Mouse (Mus musculus): ENCODE data around the gene Sphk2. TPM values are rescaled to one million over a fixed set of nuclear protein-coding genes. Genes with fewer than 3 reads are reported as not detected.

The Sphk2 gene
- polyA plus RNA-seq (2014; fragmentation: Nextera tagmentation; extraction: Ambion mirVana) = 17.2 and 19.2 TPM in 2 replicates

- Histone ChIP-seq H3K4me2 (ENCODE audit: low read length) (peak within 1 kb of the TSS; percentile 96), H3K27me3 (ENCODE audit: control insufficient read depth, insufficient read depth, low read length) (no peaks in the 10 kb centered on the region), H3K27ac (replicated peaks; ENCODE audit: low read depth, low read length) (peak within 1 kb of the TSS; percentile 92), H3K9me3 (ENCODE audit: control insufficient read depth, low read length) (no peaks in the 10 kb centered on the region), H3K4me3 (replicated peaks; ENCODE audit: low read depth, low read length) (peak within 1 kb of the TSS; percentile 90), H3K9ac (replicated peaks; ENCODE audit: low read length) (peak within 1 kb of the TSS; percentile 89), H3K4me1 (ENCODE audit: control insufficient read depth, insufficient read depth, low read length) (peaks cover 37% of the 10 kb centered on the region), H3K36me3 (ENCODE audit: control insufficient read depth, insufficient read depth, low read length) (peaks cover 46% of the 10 kb centered on the region)
- ATAC-seq (ENCODE audit: low FRiP score, low TSS enrichment) (peak; percentile 77), DNase-seq (peak; percentile 100)
- 0% methylated on average over 41 of the region's 41 CpGs for WGBS
Measured at GRCm38 (mm10) chr7:45717918-45718297, at the start of gene Sphk2. Sphk2 (minus strand) TSS chr7:45718002.

DNA sequence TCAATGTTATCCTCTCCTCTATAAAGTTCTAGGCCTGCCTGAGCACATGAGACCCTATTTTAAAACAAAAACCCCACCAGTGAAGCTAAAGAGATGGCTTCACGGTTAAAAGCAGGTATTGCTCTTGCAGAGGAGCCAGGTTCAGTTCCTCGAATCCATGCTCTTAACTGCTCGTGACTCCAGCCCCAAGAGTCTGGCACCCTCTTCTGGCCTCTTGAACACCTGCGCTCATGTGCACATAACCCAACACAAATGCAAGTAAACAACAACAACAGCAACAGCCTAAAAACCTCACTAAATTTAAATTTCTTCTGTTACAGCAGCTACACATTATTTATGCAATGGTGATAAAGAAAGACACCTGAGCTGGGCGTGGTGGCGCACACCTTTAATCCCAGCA is 49.7 kb upstream of the Sphk2 start:
- no peaks in the 10 kb centered on the region for H3K4me1 ChIP-seq (ENCODE audit: control insufficient read depth, insufficient read depth, low read length)
- no peaks in the 10 kb centered on the region for H3K36me3 ChIP-seq (ENCODE audit: control insufficient read depth, insufficient read depth, low read length)
- H3K4me2 ChIP-seq (ENCODE audit: low read length) = no peak overlapping the region
- WGBS = 95% methylated on average over 6 of the region's 6 CpGs
- H3K9me3 ChIP-seq (ENCODE audit: control insufficient read depth, low read length) = no peaks in the 10 kb centered on the region
- no peak overlapping the region for H3K9ac ChIP-seq (replicated peaks; ENCODE audit: low read length)
- no peak overlapping the region for H3K4me3 ChIP-seq (replicated peaks; ENCODE audit: low read depth, low read length)
- no peak for ATAC-seq (ENCODE audit: low FRiP score, low TSS enrichment)
- no peak overlapping the region for H3K27ac ChIP-seq (replicated peaks; ENCODE audit: low read depth, low read length)
- H3K27me3 ChIP-seq (ENCODE audit: control insufficient read depth, insufficient read depth, low read length) = no peaks in the 10 kb centered on the region
- DNase-seq = no peak

DNA sequence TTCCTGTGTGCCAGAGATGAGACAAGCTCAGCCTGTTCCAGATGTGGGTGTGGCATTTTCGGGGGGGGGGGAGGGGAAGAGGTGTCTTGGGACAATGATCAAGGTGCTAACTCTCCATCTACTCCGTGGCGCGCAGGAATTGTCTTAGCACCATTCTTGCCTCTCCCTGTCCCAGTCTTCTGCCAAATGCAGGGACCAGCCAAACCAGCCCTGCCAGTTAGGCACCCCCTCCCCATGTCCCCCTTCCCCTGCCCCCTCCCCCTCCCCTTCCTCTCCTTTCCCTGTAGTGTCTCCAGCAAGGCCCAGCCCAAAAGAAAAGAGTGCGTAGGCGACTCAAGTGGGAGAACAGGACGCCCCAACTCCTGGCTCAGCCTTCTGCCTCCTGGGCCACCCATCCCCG is 49.0 kb upstream of the Sphk2 start:
- no peak overlapping the region for H3K27ac ChIP-seq (replicated peaks; ENCODE audit: low read depth, low read length)
- no peaks in the 10 kb centered on the region for H3K4me1 ChIP-seq (ENCODE audit: control insufficient read depth, insufficient read depth, low read length)
- 52% methylated on average over 8 of the region's 8 CpGs for WGBS
- H3K9ac ChIP-seq (replicated peaks; ENCODE audit: low read length) = no peak overlapping the region
- no peaks in the 10 kb centered on the region for H3K36me3 ChIP-seq (ENCODE audit: control insufficient read depth, insufficient read depth, low read length)
- DNase-seq = no peak
- no peaks in the 10 kb centered on the region for H3K9me3 ChIP-seq (ENCODE audit: control insufficient read depth, low read length)
- H3K4me3 ChIP-seq (replicated peaks; ENCODE audit: low read depth, low read length) = no peak overlapping the region
- ATAC-seq (ENCODE audit: low FRiP score, low TSS enrichment) = no peak
- no peaks in the 10 kb centered on the region for H3K27me3 ChIP-seq (ENCODE audit: control insufficient read depth, insufficient read depth, low read length)
- H3K4me2 ChIP-seq (ENCODE audit: low read length) = no peak overlapping the region

DNA sequence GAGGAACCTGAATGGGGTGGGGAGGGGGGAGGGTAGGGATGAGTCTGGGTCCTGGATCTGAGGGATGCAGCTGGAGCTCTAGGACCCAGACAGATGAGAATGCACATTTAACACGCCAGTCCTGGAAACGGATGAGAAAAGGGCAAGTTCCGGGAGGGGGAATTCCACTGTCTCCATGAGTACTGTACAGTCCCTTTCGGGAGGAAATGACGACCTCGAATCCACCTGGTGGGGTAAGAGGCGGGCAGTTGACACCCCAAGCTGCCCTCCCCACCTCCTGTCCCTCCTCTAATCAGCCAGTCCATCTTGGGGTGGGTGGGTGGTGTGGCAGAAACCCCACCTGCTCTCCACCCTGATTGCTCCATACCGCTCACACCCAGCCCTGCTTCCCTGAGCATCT is 48.2 kb upstream of the Sphk2 start:
- no peaks in the 10 kb centered on the region for H3K36me3 ChIP-seq (ENCODE audit: control insufficient read depth, insufficient read depth, low read length)
- H3K9ac ChIP-seq (replicated peaks; ENCODE audit: low read length) = no peak overlapping the region
- no peak overlapping the region for H3K4me2 ChIP-seq (ENCODE audit: low read length)
- H3K9me3 ChIP-seq (ENCODE audit: control insufficient read depth, low read length) = no peaks in the 10 kb centered on the region
- H3K27me3 ChIP-seq (ENCODE audit: control insufficient read depth, insufficient read depth, low read length) = no peaks in the 10 kb centered on the region
- H3K27ac ChIP-seq (replicated peaks; ENCODE audit: low read depth, low read length) = no peak overlapping the region
- DNase-seq (no peak), ATAC-seq (ENCODE audit: low FRiP score, low TSS enrichment) (no peak)
- WGBS = 66% methylated on average over 8 of the region's 8 CpGs
- H3K4me1 ChIP-seq (ENCODE audit: control insufficient read depth, insufficient read depth, low read length) = no peaks in the 10 kb centered on the region
- H3K4me3 ChIP-seq (replicated peaks; ENCODE audit: low read depth, low read length) = no peak overlapping the region

DNA sequence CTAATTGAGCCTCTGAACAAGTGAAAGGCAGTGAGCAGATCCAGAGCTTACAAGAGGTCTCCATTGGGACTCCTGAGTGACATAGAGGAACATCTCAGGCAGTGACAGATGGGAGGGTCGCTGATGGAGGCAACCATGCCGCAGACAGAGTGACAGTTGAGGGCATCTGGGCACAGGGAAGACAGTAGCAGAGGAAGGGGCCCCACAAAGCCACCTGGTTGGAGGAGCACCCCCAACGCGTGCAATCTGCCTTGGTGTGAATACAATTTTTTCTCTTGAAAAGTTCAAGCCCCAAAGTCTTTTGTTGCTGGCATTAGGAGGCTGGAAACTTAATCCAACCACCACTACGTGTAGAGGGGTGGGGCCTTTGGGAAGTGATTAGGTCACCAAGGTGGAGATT is 42.3 kb upstream of the Sphk2 start:
- H3K27me3 ChIP-seq (ENCODE audit: control insufficient read depth, insufficient read depth, low read length) = peaks cover 17% of the 10 kb centered on the region; the same call in 1 of the 2 replicates
- no peak overlapping the region for H3K4me3 ChIP-seq (replicated peaks; ENCODE audit: low read depth, low read length)
- no peak overlapping the region for H3K4me2 ChIP-seq (ENCODE audit: low read length)
- 62% methylated on average over 5 of the region's 5 CpGs for WGBS
- no peak overlapping the region for H3K9ac ChIP-seq (replicated peaks; ENCODE audit: low read length)
- H3K36me3 ChIP-seq (ENCODE audit: control insufficient read depth, insufficient read depth, low read length) = no peaks in the 10 kb centered on the region
- no peaks in the 10 kb centered on the region for H3K9me3 ChIP-seq (ENCODE audit: control insufficient read depth, low read length)
- ATAC-seq (ENCODE audit: low FRiP score, low TSS enrichment) (no peak), DNase-seq (no peak)
- no peak overlapping the region for H3K27ac ChIP-seq (replicated peaks; ENCODE audit: low read depth, low read length)
- no peaks in the 10 kb centered on the region for H3K4me1 ChIP-seq (ENCODE audit: control insufficient read depth, insufficient read depth, low read length)

- DNase-seq = no peak
- ATAC-seq (ENCODE audit: low FRiP score, low TSS enrichment) = no peak
- Histone ChIP-seq H3K27ac (replicated peaks; ENCODE audit: low read depth, low read length) (no peak overlapping the region), H3K4me1 (ENCODE audit: control insufficient read depth, insufficient read depth, low read length) (no peaks in the 10 kb centered on the region), H3K9me3 (ENCODE audit: control insufficient read depth, low read length) (no peaks in the 10 kb centered on the region), H3K9ac (replicated peaks; ENCODE audit: low read length) (0 out of 2 replicates have a peak overlapping the region, but pooled peaks have one; percentile 26), H3K27me3 (ENCODE audit: control insufficient read depth, insufficient read depth, low read length) (peaks cover 17% of the 10 kb centered on the region; the same call in 1 of the 2 replicates), H3K4me3 (replicated peaks; ENCODE audit: low read depth, low read length) (no peak overlapping the region), H3K36me3 (ENCODE audit: control insufficient read depth, insufficient read depth, low read length) (no peaks in the 10 kb centered on the region), H3K4me2 (ENCODE audit: low read length) (peak overlapping the region; percentile 24)
- 16% methylated on average over 27 of the region's 27 CpGs for WGBS
Measured at GRCm38 (mm10) chr7:45759400-45759799, 41.6 kb upstream of the Sphk2 start.

GRCm38 (mm10) chr7:45755703-45756102 is 37.9 kb upstream of the Sphk2 start:
- Histone ChIP-seq H3K27me3 (ENCODE audit: control insufficient read depth, insufficient read depth, low read length) (peaks cover 17% of the 10 kb centered on the region; the same call in 1 of the 2 replicates), H3K4me2 (ENCODE audit: low read length) (no peak overlapping the region), H3K36me3 (ENCODE audit: control insufficient read depth, insufficient read depth, low read length) (no peaks in the 10 kb centered on the region), H3K27ac (replicated peaks; ENCODE audit: low read depth, low read length) (no peak overlapping the region), H3K4me1 (ENCODE audit: control insufficient read depth, insufficient read depth, low read length) (no peaks in the 10 kb centered on the region), H3K4me3 (replicated peaks; ENCODE audit: low read depth, low read length) (no peak overlapping the region), H3K9ac (replicated peaks; ENCODE audit: low read length) (no peak overlapping the region), H3K9me3 (ENCODE audit: control insufficient read depth, low read length) (no peaks in the 10 kb centered on the region)
- DNase-seq (no peak), ATAC-seq (ENCODE audit: low FRiP score, low TSS enrichment) (no peak)
- WGBS = 59% methylated on average over 6 of the region's 6 CpGs

- no peaks in the 10 kb centered on the region for H3K27me3 ChIP-seq (ENCODE audit: control insufficient read depth, insufficient read depth, low read length)
- no peak overlapping the region for H3K4me3 ChIP-seq (replicated peaks; ENCODE audit: low read depth, low read length)
- H3K9me3 ChIP-seq (ENCODE audit: control insufficient read depth, low read length) = no peaks in the 10 kb centered on the region
- DNase-seq (no peak), ATAC-seq (ENCODE audit: low FRiP score, low TSS enrichment) (no peak)
- no peak overlapping the region for H3K27ac ChIP-seq (replicated peaks; ENCODE audit: low read depth, low read length)
- WGBS = 84% methylated on average over 9 of the region's 9 CpGs
- H3K4me2 ChIP-seq (ENCODE audit: low read length) = no peak overlapping the region
- no peak overlapping the region for H3K9ac ChIP-seq (replicated peaks; ENCODE audit: low read length)
- H3K4me1 ChIP-seq (ENCODE audit: control insufficient read depth, insufficient read depth, low read length) = 0 out of 2 replicates have a peak, but pooled peaks cover 3% of the 10 kb centered on the region
- H3K36me3 ChIP-seq (ENCODE audit: control insufficient read depth, insufficient read depth, low read length) = no peaks in the 10 kb centered on the region
Measured at GRCm38 (mm10) chr7:45750162-45750561, 32.4 kb upstream of the Sphk2 start.

DNA sequence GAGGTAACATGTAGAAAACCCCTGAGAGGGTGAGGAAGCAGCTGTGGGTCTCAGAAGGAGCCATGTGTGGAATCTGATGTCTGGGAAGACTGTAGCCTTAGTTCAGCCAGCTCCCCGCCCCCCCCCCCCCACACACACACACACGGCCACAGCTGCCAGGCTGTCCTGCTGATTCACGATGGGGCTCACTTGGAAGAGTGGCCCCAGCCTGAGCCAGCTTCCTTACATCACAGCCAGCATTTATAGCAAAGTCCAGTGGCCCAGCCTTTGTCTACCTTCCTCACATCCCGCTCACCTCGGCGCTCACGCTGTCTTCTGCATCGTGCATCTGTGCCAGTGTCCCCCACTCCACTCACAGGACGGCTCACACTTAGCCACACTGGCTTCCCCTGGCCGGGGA is 31.6 kb upstream of the Sphk2 start:
- H3K4me1 ChIP-seq (ENCODE audit: control insufficient read depth, insufficient read depth, low read length) = 0 out of 2 replicates have a peak, but pooled peaks cover 3% of the 10 kb centered on the region
- no peak for ATAC-seq (ENCODE audit: low FRiP score, low TSS enrichment)
- H3K36me3 ChIP-seq (ENCODE audit: control insufficient read depth, insufficient read depth, low read length) = no peaks in the 10 kb centered on the region
- 58% methylated on average over 9 of the region's 10 CpGs for WGBS
- H3K4me2 ChIP-seq (ENCODE audit: low read length) = no peak overlapping the region
- DNase-seq = no peak
- H3K9me3 ChIP-seq (ENCODE audit: control insufficient read depth, low read length) = no peaks in the 10 kb centered on the region
- H3K27ac ChIP-seq (replicated peaks; ENCODE audit: low read depth, low read length) = no peak overlapping the region; the same call in 1 of the 2 replicates
- H3K27me3 ChIP-seq (ENCODE audit: control insufficient read depth, insufficient read depth, low read length) = no peaks in the 10 kb centered on the region
- no peak overlapping the region for H3K9ac ChIP-seq (replicated peaks; ENCODE audit: low read length)
- no peak overlapping the region for H3K4me3 ChIP-seq (replicated peaks; ENCODE audit: low read depth, low read length)

Measured in midbrain, embryonic 14.5 days (tissue).